Mouse (Mus musculus) liver, embryonic 16.5 days (tissue): Measurements from ENCODE around the gene Atp5g1. TPM values are rescaled to one million over a fixed set of nuclear protein-coding genes. Genes with fewer than 3 reads are reported as not detected.
"Not testable (repeated sequence)": the region's sequence is repeated elsewhere in the genome, so short reads cannot be mapped to it uniquely, and the experiment has no call there.

Source experiments
- ATAC-seq: fragments of 200-750 bp; cut with Nextera tagmentation; 2 replicates; pipeline ENCODE4 v1.8.0; 2017; ENCODE audit warnings: low read depth, mild to moderate bottlenecking, moderate number of reproducible peaks, moderate library complexity
- H3K27ac ChIP-seq: fragments of 300-500 bp; sonication (generic); 2 replicates; pipeline ENCODE4 v1.5.1; 2014; ENCODE audit warnings: mild to moderate bottlenecking, low read length
- H3K27me3 ChIP-seq: fragments of 300-500 bp; sonication (generic); 2 replicates; pipeline ENCODE4 v1.6.1; 2014; ENCODE audit warnings: low read depth, low read length, mixed read lengths; ENCODE audit not compliant: control insufficient read depth, insufficient read depth
- H3K36me3 ChIP-seq: fragments of 300-500 bp; sonication (generic); 2 replicates; pipeline ENCODE4 v1.6.1; 2014; ENCODE audit warnings: mild to moderate bottlenecking; ENCODE audit not compliant: control insufficient read depth, insufficient read depth
- H3K4me1 ChIP-seq: fragments of 300-500 bp; sonication (generic); 2 replicates; pipeline ENCODE4 v1.6.1; 2014; ENCODE audit warnings: low read depth, low read length, mixed read lengths; ENCODE audit not compliant: control insufficient read depth
- H3K4me2 ChIP-seq: fragments of 300-500 bp; sonication (generic); 2 replicates; pipeline ENCODE4 v1.6.1; 2014; ENCODE audit warnings: low read depth, low read length, mixed read lengths
- H3K4me3 ChIP-seq: fragments of 300-500 bp; sonication (generic); 2 replicates; pipeline ENCODE4 v1.5.1; 2014; ENCODE audit warnings: low read depth, mild to moderate bottlenecking, low read length
- H3K9ac ChIP-seq: fragments of 300-500 bp; sonication (generic); 2 replicates; pipeline ENCODE4 v1.6.1; 2014; ENCODE audit warnings: low read depth, low read length
- H3K9me3 ChIP-seq: fragments of 300-500 bp; sonication (generic); replicated peaks from 2 replicates; pipeline ENCODE4 v1.6.1; 2016; ENCODE audit warnings: low read length; ENCODE audit not compliant: control insufficient read depth
- WGBS: fragments of 180-500 bp; shearing (Covaris S2); extraction: QIAGEN DNeasy Blood & Tissue Kit; methylation state at CpG from one replicate; pipeline ENCODE4 v1.1.7; 2014; ENCODE audit not compliant: insufficient replicate concordance; 5-methylcytosine and 5-hydroxymethylcytosine counted together
- polyA plus RNA-seq: library from polyadenylated mRNA; unstranded; fragments of >200 nt; fragmentation: Nextera tagmentation; extraction: Ambion mirVana; gene quantifications from 2 replicates; pipeline ENCODE4 v1.2.1, GENCODE M21; 2015

Atp5g1 gene
- polyA plus RNA-seq, 1 experiment from 2014 or later: 479 TPM

- H3K27ac ChIP-seq, H3K27me3 ChIP-seq, H3K4me3 ChIP-seq, H3K36me3 ChIP-seq, H3K4me1 ChIP-seq, H3K4me2 ChIP-seq, H3K9ac ChIP-seq, ATAC-seq, H3K9me3 ChIP-seq: not testable (repeated sequence)
- 62% methylated on average over 2 of the region's 2 CpGs for WGBS
These were observed 35.5 kb upstream of the Atp5g1 start for GRCm38 (mm10) chr11:96110950-96111349.

DNA sequence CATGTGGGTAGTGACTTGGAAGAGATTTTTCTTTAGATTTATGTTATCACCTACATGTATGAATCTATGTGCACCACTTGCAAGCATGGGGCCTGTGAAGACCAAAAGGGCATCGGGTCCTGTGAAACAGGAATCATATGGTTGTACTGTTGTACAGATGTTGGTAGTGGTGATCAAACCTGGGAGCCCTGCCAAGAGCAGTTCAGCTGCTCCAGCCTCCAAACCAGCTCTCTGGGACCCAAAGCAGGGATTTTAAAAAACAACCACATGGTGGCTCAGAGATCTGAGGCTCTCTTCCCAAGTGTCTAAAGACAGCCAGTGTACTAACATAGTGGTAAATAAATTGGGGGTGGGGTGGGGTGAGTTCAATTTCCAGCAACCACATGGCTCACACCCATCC, 32.9 kb upstream of the Atp5g1 start:
- Histone ChIP-seq H3K27me3 (no peaks in the 10 kb centered on the region), H3K9me3 (no peaks in the 10 kb centered on the region), H3K4me2 (no peak overlapping the region), H3K36me3 (no peaks in the 10 kb centered on the region), H3K4me3 (no peak overlapping the region), H3K27ac (no peak overlapping the region), H3K9ac (no peak overlapping the region), H3K4me1 (no peaks in the 10 kb centered on the region)
- 56% methylated on average over 1 of the region's 1 CpGs for WGBS
- ATAC-seq: no peak

DNA sequence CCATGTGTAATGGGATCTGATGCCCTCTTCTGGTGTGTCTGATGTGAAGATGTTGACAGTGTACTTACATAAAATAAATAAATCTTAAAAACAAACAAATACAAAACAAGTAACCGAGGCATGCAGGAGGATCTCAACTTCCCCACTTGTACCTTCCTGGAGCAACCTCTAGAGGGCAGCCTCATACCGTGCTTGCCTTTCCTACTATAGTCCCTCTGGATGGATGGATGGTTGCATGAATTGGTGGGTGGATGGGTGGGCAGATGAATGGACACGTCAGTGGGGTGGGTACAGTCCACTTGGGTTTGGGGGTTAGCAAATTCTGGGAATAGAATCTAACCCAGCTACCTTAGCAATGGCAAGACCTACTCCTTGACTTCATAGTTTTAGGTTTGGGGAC, 17.9 kb upstream of the Atp5g1 start:
- Histone ChIP-seq H3K4me2 (no peak overlapping the region), H3K9me3 (no peaks in the 10 kb centered on the region), H3K27me3 (no peaks in the 10 kb centered on the region; the same call in 1 of the 2 replicates), H3K36me3 (no peaks in the 10 kb centered on the region), H3K4me3 (no peak overlapping the region), H3K9ac (no peak overlapping the region), H3K27ac (no peak overlapping the region), H3K4me1 (no peaks in the 10 kb centered on the region)
- ATAC-seq: no peak
- WGBS: 10% methylated on average over 3 of the region's 3 CpGs

DNA sequence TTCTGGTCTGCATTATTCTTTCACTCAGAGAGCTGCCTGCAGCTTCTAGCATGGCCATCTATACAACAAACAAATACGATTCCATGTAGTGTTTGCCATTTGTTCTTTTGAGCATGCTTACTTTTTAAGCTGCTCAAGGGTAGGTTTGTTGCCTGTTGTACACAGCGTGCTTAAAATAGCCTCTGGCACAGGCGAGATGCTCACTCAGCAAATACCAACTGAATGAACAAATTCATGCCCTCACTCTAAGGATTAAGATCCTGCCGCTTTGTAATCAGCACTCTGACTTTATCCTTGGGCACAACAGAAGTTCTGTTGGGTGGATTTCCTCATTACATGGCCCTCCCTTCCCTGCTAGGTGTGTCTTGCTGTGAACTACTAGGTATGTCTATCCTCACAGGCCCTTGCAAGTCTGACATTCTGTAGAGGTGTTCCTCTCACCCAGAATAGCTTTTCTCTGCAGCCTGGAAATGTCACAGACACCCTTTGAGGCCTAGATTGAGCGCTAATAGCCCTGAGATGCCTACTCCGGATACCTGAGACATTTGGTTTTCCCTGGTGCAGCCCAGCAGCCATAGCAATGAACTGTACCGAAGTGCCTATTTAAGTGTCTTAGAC, 17.3 kb upstream of the Atp5g1 start:
- ATAC-seq: no peak
- Histone ChIP-seq H3K4me3 (no peak overlapping the region), H3K27ac (no peak overlapping the region), H3K4me2 (no peak overlapping the region), H3K9ac (no peak overlapping the region), H3K9me3 (no peaks in the 10 kb centered on the region), H3K4me1 (no peaks in the 10 kb centered on the region), H3K27me3 (no peaks in the 10 kb centered on the region; the same call in 1 of the 2 replicates), H3K36me3 (no peaks in the 10 kb centered on the region)
- WGBS: 34% methylated on average over 7 of the region's 7 CpGs

GRCm38 (mm10) chr11:96091073-96091472, 15.6 kb upstream of the Atp5g1 start:
- Histone ChIP-seq H3K27me3 (no peaks in the 10 kb centered on the region; the same call in 1 of the 2 replicates), H3K4me2 (no peak overlapping the region), H3K4me3 (no peak overlapping the region), H3K9ac (no peak overlapping the region), H3K9me3 (no peaks in the 10 kb centered on the region), H3K36me3 (no peaks in the 10 kb centered on the region), H3K4me1 (no peaks in the 10 kb centered on the region), H3K27ac (no peak overlapping the region)
- 37% methylated on average over 2 of the region's 2 CpGs for WGBS
- no peak for ATAC-seq

DNA sequence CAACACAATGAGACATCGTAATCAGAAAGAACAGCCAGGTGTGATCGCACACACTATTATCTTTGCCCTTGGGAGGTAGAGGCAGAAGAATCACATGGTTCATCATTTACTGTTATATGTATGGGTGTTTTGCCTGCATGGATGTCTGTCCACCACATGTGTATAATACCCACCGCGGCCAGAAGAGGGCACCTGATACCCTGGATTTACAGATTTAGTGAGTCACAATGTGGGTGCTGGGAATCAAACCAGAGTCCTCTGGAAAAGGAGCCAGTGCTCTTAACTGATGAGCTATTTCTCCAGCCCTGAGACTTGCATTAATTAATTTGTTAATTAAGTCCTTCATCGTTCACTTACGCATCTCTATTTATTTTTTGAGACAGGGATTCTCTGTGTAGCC, 12.5 kb upstream of the Atp5g1 start:
- Histone ChIP-seq H3K9me3 (no peaks in the 10 kb centered on the region), H3K4me3 (no peak overlapping the region), H3K4me2 (no peak overlapping the region), H3K27ac (no peak overlapping the region), H3K4me1 (no peaks in the 10 kb centered on the region), H3K36me3 (no peaks in the 10 kb centered on the region), H3K9ac (no peak overlapping the region), H3K27me3 (no peaks in the 10 kb centered on the region; the same call in 1 of the 2 replicates)
- no peak for ATAC-seq
- WGBS: 73% methylated on average over 6 of the region's 6 CpGs

- H3K4me1 ChIP-seq: no peaks in the 10 kb centered on the region
- H3K4me3 ChIP-seq: no peak overlapping the region
- no peak for ATAC-seq
- no peak overlapping the region for H3K27ac ChIP-seq
- H3K4me2 ChIP-seq: no peak overlapping the region
- H3K27me3 ChIP-seq: no peaks in the 10 kb centered on the region
- H3K9me3 ChIP-seq: no peaks in the 10 kb centered on the region
- 37% methylated on average over 3 of the region's 3 CpGs for WGBS
- no peak overlapping the region for H3K9ac ChIP-seq
- H3K36me3 ChIP-seq: no peaks in the 10 kb centered on the region
These were observed 7.2 kb upstream of the Atp5g1 start for GRCm38 (mm10) chr11:96082682-96083081.

DNA sequence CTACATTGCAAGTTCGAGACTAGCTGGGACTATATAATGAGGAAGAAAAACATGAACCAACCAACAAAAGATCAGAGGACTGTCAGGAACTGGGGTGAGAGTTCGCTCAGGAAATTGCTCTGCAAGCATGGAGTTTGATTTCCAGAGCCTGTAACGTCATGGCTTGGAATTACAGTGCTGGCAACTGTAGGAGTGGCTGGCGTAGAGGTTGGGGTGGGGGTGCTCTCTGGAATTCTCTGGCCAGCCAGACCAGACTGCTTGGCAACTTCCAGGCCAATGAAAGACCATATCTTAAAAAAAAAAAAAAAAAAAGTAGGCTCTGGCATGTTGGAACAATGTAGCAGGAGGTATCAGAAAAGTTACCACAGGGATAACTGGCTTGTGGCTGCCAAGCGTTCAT, 5.3 kb upstream of the Atp5g1 start:
- 67% methylated on average over 5 of the region's 5 CpGs for WGBS
- H3K4me3 ChIP-seq: no peak overlapping the region

DNA sequence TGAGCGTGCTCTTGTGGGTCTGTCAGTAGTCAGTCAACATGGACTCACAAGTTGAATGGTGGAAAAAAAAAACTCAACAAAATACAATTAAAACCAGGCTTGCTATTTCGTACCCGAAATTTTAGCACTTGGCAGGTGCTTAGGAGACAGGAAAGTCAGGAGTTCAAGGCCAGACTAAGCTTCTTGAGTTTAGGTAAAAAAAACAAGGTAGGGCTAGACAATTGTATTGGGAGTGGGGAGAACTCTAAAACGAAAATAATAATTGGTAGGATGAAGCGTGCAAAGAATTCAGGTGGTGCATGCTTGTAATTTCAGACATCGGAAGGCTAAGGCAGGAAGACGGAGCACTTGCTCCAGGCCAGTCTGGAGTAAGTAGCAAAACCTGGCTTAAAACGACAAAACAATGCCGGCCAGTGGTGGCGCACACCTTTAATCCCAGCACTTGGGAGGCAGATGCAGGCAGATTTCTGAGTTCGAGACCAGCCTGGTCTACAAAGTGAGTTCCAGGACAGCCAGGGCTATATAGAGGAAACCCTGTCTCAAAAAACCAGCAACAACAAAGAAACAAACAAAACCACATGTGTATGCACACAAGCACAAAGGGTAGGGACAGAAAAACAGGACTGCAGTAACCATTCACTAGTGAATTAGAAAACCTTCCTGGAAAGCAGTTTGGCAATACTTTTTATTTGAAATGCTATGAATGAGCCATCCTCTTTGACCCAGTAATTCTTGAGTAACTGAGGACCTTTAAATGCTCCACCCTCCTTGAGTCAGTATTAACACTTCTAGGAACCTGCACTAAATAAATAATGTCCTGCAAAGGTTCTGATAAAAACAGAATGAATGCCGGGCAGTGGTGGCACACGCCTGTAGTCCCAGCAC, 993 bp upstream of the Atp5g1 start:
- no peak for ATAC-seq
- H3K4me3 ChIP-seq: peak overlapping the region; percentile 75
- 60% methylated on average over 13 of the region's 13 CpGs for WGBS
- peak overlapping the region; percentile 64 for H3K27ac ChIP-seq
- H3K4me2 ChIP-seq: peak overlapping the region; percentile 79
- H3K9ac ChIP-seq: peak overlapping the region; percentile 30
- no peaks in the 10 kb centered on the region for H3K27me3 ChIP-seq
- no peaks in the 10 kb centered on the region for H3K9me3 ChIP-seq
- H3K36me3 ChIP-seq: no peaks in the 10 kb centered on the region; the same call in 1 of the 2 replicates
- H3K4me1 ChIP-seq: peaks cover 14% of the 10 kb centered on the region

More for the DNA sequence above, 5.3 kb upstream of the Atp5g1 start:
- Histone ChIP-seq H3K9ac (no peak overlapping the region), H3K27me3 (no peaks in the 10 kb centered on the region), H3K27ac (no peak overlapping the region), H3K4me2 (no peak overlapping the region), H3K4me1 (peaks cover 4% of the 10 kb centered on the region; the same call in 1 of the 2 replicates), H3K9me3 (no peaks in the 10 kb centered on the region), H3K36me3 (no peaks in the 10 kb centered on the region)
- ATAC-seq: no peak
